Mouse (Mus musculus) liver, embryonic 16.5 days (tissue): Measurements from ENCODE around the gene E2f2. TPM values are rescaled to one million over a fixed set of nuclear protein-coding genes. Genes with fewer than 3 reads are reported as not detected.

Experiments used
- ATAC-seq: fragments of 200-750 bp; cut with Nextera tagmentation; 2 replicates; pipeline ENCODE4 v1.8.0; 2017; ENCODE audit warnings: low read depth, mild to moderate bottlenecking, moderate number of reproducible peaks, moderate library complexity
- H3K27ac ChIP-seq: fragments of 300-500 bp; sonication (generic); 2 replicates; pipeline ENCODE4 v1.5.1; 2014; ENCODE audit warnings: mild to moderate bottlenecking, low read length
- H3K27me3 ChIP-seq: fragments of 300-500 bp; sonication (generic); 2 replicates; pipeline ENCODE4 v1.6.1; 2014; ENCODE audit warnings: low read depth, low read length, mixed read lengths; ENCODE audit not compliant: control insufficient read depth, insufficient read depth
- H3K36me3 ChIP-seq: fragments of 300-500 bp; sonication (generic); 2 replicates; pipeline ENCODE4 v1.6.1; 2014; ENCODE audit warnings: mild to moderate bottlenecking; ENCODE audit not compliant: control insufficient read depth, insufficient read depth
- H3K4me1 ChIP-seq: fragments of 300-500 bp; sonication (generic); 2 replicates; pipeline ENCODE4 v1.6.1; 2014; ENCODE audit warnings: low read depth, low read length, mixed read lengths; ENCODE audit not compliant: control insufficient read depth
- H3K4me2 ChIP-seq: fragments of 300-500 bp; sonication (generic); 2 replicates; pipeline ENCODE4 v1.6.1; 2014; ENCODE audit warnings: low read depth, low read length, mixed read lengths
- H3K4me3 ChIP-seq: fragments of 300-500 bp; sonication (generic); 2 replicates; pipeline ENCODE4 v1.5.1; 2014; ENCODE audit warnings: low read depth, mild to moderate bottlenecking, low read length
- H3K9ac ChIP-seq: fragments of 300-500 bp; sonication (generic); 2 replicates; pipeline ENCODE4 v1.6.1; 2014; ENCODE audit warnings: low read depth, low read length
- H3K9me3 ChIP-seq: fragments of 300-500 bp; sonication (generic); replicated peaks from 2 replicates; pipeline ENCODE4 v1.6.1; 2016; ENCODE audit warnings: low read length; ENCODE audit not compliant: control insufficient read depth
- WGBS: fragments of 180-500 bp; shearing (Covaris S2); extraction: QIAGEN DNeasy Blood & Tissue Kit; methylation state at CpG from one replicate; pipeline ENCODE4 v1.1.7; 2014; ENCODE audit not compliant: insufficient replicate concordance; 5-methylcytosine and 5-hydroxymethylcytosine counted together
- polyA plus RNA-seq: library from polyadenylated mRNA; unstranded; fragments of >200 nt; fragmentation: Nextera tagmentation; extraction: Ambion mirVana; gene quantifications from 2 replicates; pipeline ENCODE4 v1.2.1, GENCODE M21; 2015

The E2f2 gene
- polyA plus RNA-seq: 83.5 and 93.6 TPM in 2 replicates

DNA sequence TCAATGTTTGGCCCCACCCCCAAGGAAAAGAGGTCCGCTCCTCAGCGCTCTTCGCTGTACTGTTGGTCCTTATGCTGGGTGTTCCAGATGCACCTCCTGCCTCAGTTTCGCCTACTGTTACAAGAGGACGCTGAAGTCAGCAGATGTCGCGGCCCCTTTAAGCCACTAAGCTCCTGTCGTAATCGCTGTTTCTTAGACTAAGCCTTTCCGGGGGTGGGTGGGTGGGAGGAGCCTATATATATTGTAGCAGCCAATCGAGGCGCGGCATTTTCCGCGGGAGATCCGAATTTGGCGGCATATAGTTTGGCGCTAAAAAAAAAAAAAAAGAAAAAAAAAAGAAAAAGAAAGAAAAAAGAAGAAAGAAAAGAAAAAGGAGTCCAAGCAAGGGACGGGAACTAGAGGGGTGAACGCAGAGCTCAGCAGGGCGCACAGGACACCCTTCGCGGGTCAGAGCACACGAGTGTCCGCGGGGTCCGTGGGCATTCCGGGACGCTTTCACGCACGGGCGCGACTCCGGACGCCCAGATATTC is at the start of gene E2f2:
E2f2 (plus strand) TSS at position 384 of the 531 bp plus-strand sequence.
- under 1% methylated on average over 35 of the region's 35 CpGs for WGBS
- Histone ChIP-seq H3K9ac (peak within 1 kb of the TSS; percentile 99), H3K4me1 (peaks cover 42% of the 10 kb centered on the region)

DNA sequence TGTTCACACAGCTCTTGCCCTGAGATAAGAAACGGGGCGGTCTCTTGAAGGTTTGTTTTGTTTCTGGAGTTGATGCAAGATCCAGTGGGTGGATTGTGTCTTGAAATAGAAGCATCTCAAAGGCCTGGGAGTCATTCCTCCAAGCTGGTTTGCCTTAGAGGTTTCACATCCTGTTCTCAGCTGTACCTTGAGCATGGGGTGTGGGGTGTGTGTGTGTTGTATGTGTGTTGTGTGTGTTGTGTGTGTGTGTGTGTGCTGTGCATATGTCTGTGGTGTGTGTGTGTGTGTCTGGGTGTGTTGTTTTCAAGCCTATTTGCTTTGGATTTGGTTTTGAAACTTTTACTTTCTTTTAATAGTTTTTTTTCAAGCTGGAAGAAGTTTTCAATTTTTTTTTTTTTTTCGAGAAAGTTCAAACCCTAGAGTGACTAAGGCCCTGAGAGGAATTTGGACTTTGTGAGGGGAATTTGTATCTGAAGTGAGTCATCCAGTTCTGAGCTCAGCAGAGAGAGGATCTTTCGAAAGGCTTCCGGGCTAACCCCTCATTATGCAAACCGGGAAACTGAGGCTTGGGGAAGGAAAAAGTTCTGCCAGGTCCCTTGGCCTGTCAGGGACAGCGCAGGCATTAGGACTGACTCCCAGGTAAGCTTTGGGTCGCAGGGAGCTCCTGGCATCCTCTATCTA is 48.9 kb upstream of the E2f2 start:
- no peaks in the 10 kb centered on the region for H3K36me3 ChIP-seq
- no peak overlapping the region for H3K9ac ChIP-seq
- H3K4me2 ChIP-seq: no peak overlapping the region
- H3K4me3 ChIP-seq: no peak overlapping the region
- no peak overlapping the region for H3K27ac ChIP-seq
- no peak for ATAC-seq
- H3K9me3 ChIP-seq: no peaks in the 10 kb centered on the region
- no peaks in the 10 kb centered on the region; the same call in 1 of the 2 replicates for H3K4me1 ChIP-seq
- WGBS: 34% methylated on average over 8 of the region's 8 CpGs
- H3K27me3 ChIP-seq: no peaks in the 10 kb centered on the region; the same call in 1 of the 2 replicates

More for the DNA sequence above, at the start of gene E2f2:
- peak; percentile 53 for ATAC-seq
- Histone ChIP-seq H3K36me3 (peaks cover 13% of the 10 kb centered on the region), H3K27ac (peak within 1 kb of the TSS; percentile 99), H3K4me2 (peak within 1 kb of the TSS; percentile 85), H3K27me3 (no peaks in the 10 kb centered on the region), H3K4me3 (peak within 1 kb of the TSS; percentile 92), H3K9me3 (no peaks in the 10 kb centered on the region)

DNA sequence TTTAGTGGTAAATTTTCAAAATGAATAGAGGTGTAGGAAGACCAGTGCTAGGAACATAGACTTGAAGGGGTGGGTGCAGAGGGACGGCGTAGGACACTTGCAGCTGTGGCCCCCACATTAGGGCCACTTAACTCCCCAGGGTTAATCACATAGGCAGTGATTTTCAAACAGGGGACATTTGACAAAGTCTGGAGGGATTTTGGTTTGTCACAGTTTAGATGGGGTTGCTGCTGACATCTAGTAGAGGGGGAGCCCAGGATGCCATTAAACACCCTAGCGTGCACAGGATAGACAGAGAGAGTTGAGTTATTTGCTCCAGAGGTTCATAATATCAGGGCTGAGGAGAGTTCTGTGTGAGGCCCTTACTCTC is 48.4 kb upstream of the E2f2 start:
- Histone ChIP-seq H3K4me1 (no peaks in the 10 kb centered on the region; the same call in 1 of the 2 replicates), H3K36me3 (no peaks in the 10 kb centered on the region), H3K9me3 (no peaks in the 10 kb centered on the region), H3K9ac (no peak overlapping the region), H3K27ac (no peak overlapping the region), H3K4me3 (no peak overlapping the region), H3K27me3 (no peaks in the 10 kb centered on the region; the same call in 1 of the 2 replicates), H3K4me2 (no peak overlapping the region)
- ATAC-seq: no peak
- 71% methylated on average over 3 of the region's 3 CpGs for WGBS

DNA sequence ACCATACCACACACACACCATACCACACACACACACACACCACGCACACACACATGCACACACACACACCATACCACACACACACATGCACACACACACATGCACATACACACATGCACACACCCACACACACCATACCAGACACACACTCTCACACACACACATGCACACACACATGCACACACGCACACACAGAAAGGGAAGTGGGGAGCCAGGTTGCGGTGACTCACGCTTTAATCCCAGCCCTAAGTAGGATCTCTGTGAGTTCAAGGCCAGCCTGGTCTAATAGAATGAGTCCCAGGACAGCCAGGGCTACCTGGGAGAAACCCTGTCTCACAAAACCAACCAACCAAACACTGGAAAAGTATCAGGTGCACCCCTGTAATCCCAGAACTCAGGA is 47.6 kb upstream of the E2f2 start:
- no peaks in the 10 kb centered on the region for H3K36me3 ChIP-seq
- no peak for ATAC-seq
- H3K4me1 ChIP-seq: no peaks in the 10 kb centered on the region; the same call in 1 of the 2 replicates
- H3K4me2 ChIP-seq: no peak overlapping the region
- no peak overlapping the region for H3K27ac ChIP-seq
- H3K9ac ChIP-seq: no peak overlapping the region
- WGBS: 86% methylated on average over 4 of the region's 4 CpGs
- H3K27me3 ChIP-seq: no peaks in the 10 kb centered on the region
- no peak overlapping the region for H3K4me3 ChIP-seq
- H3K9me3 ChIP-seq: no peaks in the 10 kb centered on the region

DNA sequence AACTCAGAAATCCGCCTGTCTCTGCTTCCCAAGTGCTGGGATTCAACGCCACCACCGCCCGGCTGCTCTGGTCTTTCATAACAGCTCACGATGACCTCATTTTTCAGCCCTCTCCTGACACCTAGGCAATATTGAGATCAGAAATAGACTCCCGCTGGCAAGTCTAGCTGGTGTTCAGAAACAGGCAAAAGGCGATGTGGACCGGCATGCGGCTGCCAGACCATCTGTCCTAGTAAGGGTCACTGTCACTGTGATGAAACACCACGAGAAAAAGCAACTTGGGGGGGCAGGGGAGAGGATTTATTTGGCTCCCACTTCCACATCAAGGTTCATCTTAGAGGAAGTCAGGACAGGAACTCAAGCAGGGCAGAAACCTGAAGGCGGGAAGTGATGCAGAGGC is 46.7 kb upstream of the E2f2 start:
- ATAC-seq: no peak
- H3K27ac ChIP-seq: no peak overlapping the region
- no peaks in the 10 kb centered on the region for H3K27me3 ChIP-seq
- no peak overlapping the region for H3K9ac ChIP-seq
- WGBS: 69% methylated on average over 11 of the region's 11 CpGs
- no peaks in the 10 kb centered on the region; the same call in 1 of the 2 replicates for H3K4me1 ChIP-seq
- no peaks in the 10 kb centered on the region for H3K36me3 ChIP-seq
- no peak overlapping the region for H3K4me3 ChIP-seq
- H3K4me2 ChIP-seq: no peak overlapping the region
- H3K9me3 ChIP-seq: no peaks in the 10 kb centered on the region; the same call in 1 of the 2 replicates

DNA sequence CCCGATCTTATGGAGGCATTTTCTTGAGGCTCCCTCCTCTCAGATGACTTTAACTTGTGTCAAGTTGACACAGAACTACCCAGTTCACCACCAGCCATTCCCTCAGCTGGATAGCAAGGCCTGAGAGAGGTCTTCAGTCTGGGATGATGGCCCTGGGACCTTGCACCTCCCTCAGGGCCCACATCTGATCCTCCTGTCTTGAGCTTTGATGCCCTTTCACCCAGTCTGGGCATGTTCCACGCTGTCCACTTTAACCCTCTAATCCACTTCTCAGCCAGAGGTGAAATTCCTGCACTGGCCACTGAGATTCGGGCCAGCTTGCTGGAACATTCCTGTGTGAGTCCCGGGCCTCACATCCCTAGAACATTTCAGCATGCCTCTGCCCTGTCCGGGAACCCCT is 46.2 kb upstream of the E2f2 start:
- no peak overlapping the region for H3K27ac ChIP-seq
- H3K4me2 ChIP-seq: no peak overlapping the region
- 59% methylated on average over 5 of the region's 5 CpGs for WGBS
- no peaks in the 10 kb centered on the region; the same call in 1 of the 2 replicates for H3K4me1 ChIP-seq
- ATAC-seq: no peak
- no peaks in the 10 kb centered on the region; the same call in 1 of the 2 replicates for H3K9me3 ChIP-seq
- no peak overlapping the region for H3K9ac ChIP-seq
- no peaks in the 10 kb centered on the region for H3K36me3 ChIP-seq
- H3K4me3 ChIP-seq: no peak overlapping the region
- no peaks in the 10 kb centered on the region for H3K27me3 ChIP-seq

DNA sequence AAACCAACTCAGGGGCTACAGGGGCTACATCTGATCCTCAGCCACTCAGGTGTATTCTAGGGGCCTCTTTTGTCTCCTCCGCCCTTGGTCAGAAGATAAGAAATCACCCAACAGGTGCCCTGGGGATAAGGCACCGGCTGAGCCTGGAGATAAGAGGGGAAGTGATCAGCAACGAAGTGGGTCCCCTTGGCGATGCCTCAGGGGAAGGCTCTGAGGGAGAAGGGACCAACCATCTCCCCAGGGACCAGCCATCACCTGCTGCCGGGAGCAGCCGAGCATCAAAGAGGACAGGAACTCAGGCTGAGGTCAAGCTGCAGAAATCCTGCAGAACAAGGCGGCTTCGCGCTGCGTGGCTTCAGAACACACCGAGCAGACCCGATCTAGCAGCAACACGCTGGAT is 44.5 kb upstream of the E2f2 start:
- Histone ChIP-seq H3K4me1 (no peaks in the 10 kb centered on the region; the same call in 1 of the 2 replicates), H3K36me3 (no peaks in the 10 kb centered on the region), H3K4me2 (no peak overlapping the region), H3K4me3 (no peak overlapping the region), H3K27ac (no peak overlapping the region), H3K9ac (no peak overlapping the region), H3K27me3 (peaks cover 1% of the 10 kb centered on the region), H3K9me3 (no peaks in the 10 kb centered on the region; the same call in 1 of the 2 replicates)
- WGBS: 48% methylated on average over 13 of the region's 13 CpGs
- no peak for ATAC-seq

DNA sequence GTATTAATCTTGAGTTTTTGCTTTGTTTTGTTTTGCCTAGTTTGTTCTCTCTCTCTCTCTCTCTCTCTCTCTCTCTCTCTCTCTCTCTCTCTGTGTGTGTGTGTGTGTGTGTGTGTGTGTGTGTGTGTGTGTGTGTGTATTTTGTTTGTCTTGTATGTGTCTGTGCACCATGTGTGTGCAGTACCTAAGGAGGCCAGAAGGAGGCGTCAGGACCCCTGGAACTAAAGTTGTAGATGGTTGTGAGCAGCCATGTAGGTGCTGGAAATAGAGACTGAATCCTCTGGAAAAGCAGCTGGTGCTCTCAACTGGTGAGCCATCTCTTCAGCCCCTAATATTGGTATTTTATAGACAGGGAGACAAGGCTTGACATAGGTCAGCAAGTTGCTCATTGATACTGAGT is 42.4 kb upstream of the E2f2 start:
- Histone ChIP-seq H3K4me3 (no peak overlapping the region), H3K36me3 (no peaks in the 10 kb centered on the region), H3K27ac (no peak overlapping the region), H3K4me2 (no peak overlapping the region), H3K4me1 (no peaks in the 10 kb centered on the region), H3K27me3 (peaks cover 22% of the 10 kb centered on the region), H3K9ac (no peak overlapping the region), H3K9me3 (no peaks in the 10 kb centered on the region; the same call in 1 of the 2 replicates)
- ATAC-seq: no peak
- WGBS: 60% methylated on average over 1 of the region's 1 CpGs

DNA sequence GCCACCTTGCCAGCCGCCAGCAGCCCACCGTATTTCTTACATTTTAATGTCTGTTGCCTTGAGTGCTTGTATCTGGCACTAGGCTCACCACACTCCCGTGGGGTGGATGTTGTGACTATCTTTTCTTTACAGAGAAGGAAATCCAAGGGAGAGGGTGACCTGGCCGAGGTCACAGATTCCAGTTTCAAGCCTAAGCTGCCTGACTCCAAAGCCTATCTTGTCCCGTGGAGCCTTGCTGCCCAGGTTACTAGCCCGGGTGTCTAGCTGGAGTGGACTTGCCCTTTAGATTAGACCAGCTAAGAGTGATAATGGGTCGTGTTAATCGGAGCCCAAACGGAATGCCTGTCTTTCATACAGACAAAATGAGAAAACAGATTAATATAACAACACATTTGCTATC is 38.4 kb upstream of the E2f2 start:
- WGBS: 17% methylated on average over 9 of the region's 9 CpGs
- H3K9ac ChIP-seq: no peak overlapping the region
- H3K9me3 ChIP-seq: no peaks in the 10 kb centered on the region; the same call in 1 of the 2 replicates
- no peak overlapping the region for H3K4me3 ChIP-seq
- no peaks in the 10 kb centered on the region for H3K36me3 ChIP-seq
- H3K27ac ChIP-seq: no peak overlapping the region
- no peaks in the 10 kb centered on the region; the same call in none of the 2 replicates for H3K4me1 ChIP-seq
- no peak overlapping the region for H3K4me2 ChIP-seq
- no peak for ATAC-seq
- H3K27me3 ChIP-seq: peaks cover 46% of the 10 kb centered on the region
